Mouse (Mus musculus): ENCODE data around the gene Srp68. TPM values are rescaled to one million over a fixed set of nuclear protein-coding genes. Genes with fewer than 3 reads are reported as not detected.
A peak's percentile ranks its signal among the peaks of the same experiment; 100 is the strongest.

The Srp68 gene
- total RNA-seq, 1 experiment from 2014 or later = 56.9 TPM

- no peak for ATAC-seq (replicated peaks; ENCODE audit: low read depth, poor library complexity, severe bottlenecking)
Measured at GRCm38 (mm10) chr11:116215181-116215580, 58.8 kb downstream of the Srp68 start.

- no peak for ATAC-seq (replicated peaks; ENCODE audit: low read depth, poor library complexity, severe bottlenecking)
Measured at GRCm38 (mm10) chr11:116213877-116214510, 60.0 kb downstream of the Srp68 start.

GRCm38 (mm10) chr11:116212847-116213246 is 61.2 kb downstream of the Srp68 start:
- no peak for ATAC-seq (replicated peaks; ENCODE audit: low read depth, poor library complexity, severe bottlenecking)

GRCm38 (mm10) chr11:116210696-116211095 is 63.3 kb downstream of the Srp68 start:
- ATAC-seq (replicated peaks; ENCODE audit: low read depth, poor library complexity, severe bottlenecking) = no peak

GRCm38 (mm10) chr11:116209257-116209656 is 64.8 kb downstream of the Srp68 start:
- ATAC-seq (replicated peaks; ENCODE audit: low read depth, poor library complexity, severe bottlenecking) = no peak

- ATAC-seq (replicated peaks; ENCODE audit: low read depth, poor library complexity, severe bottlenecking) = no peak
Measured at GRCm38 (mm10) chr11:116208660-116209059, 65.4 kb downstream of the Srp68 start.

- no peak for ATAC-seq (replicated peaks; ENCODE audit: low read depth, poor library complexity, severe bottlenecking)
Measured at GRCm38 (mm10) chr11:116206678-116207077, 67.3 kb downstream of the Srp68 start.

GRCm38 (mm10) chr11:116203150-116203549 is 70.9 kb downstream of the Srp68 start:
- ATAC-seq (replicated peaks; ENCODE audit: low read depth, poor library complexity, severe bottlenecking) = no peak

- ATAC-seq (replicated peaks; ENCODE audit: low read depth, poor library complexity, severe bottlenecking) = no peak
Measured at GRCm38 (mm10) chr11:116201151-116201550, 72.9 kb downstream of the Srp68 start.

- peak; percentile 86 for ATAC-seq (replicated peaks; ENCODE audit: low read depth, poor library complexity, severe bottlenecking)
Measured at GRCm38 (mm10) chr11:116198639-116199531, 75.1 kb downstream of the Srp68 start, which contains the start of the genes Ten1 and Acox1. Gene Ten1 (plus strand): TSS chr11:116198855. Gene Acox1 (minus strand): TSS chr11:116199045.

- ATAC-seq (replicated peaks; ENCODE audit: low read depth, poor library complexity, severe bottlenecking) = no peak
Measured at GRCm38 (mm10) chr11:116198132-116198531, 75.9 kb downstream of the Srp68 start.

- no peak for ATAC-seq (replicated peaks; ENCODE audit: low read depth, poor library complexity, severe bottlenecking)
Measured at GRCm38 (mm10) chr11:116197584-116197906, 76.5 kb downstream of the Srp68 start.

- no peak for ATAC-seq (replicated peaks; ENCODE audit: low read depth, poor library complexity, severe bottlenecking)
Measured at GRCm38 (mm10) chr11:116196866-116197583, 77.0 kb downstream of the Srp68 start.

- ATAC-seq (replicated peaks; ENCODE audit: low read depth, poor library complexity, severe bottlenecking) = no peak
Measured at GRCm38 (mm10) chr11:116196336-116196735, 77.7 kb downstream of the Srp68 start.

GRCm38 (mm10) chr11:116195252-116195651 is 78.8 kb downstream of the Srp68 start:
- 0 out of 2 replicates have a peak, but pooled peaks have one; percentile 9 for ATAC-seq (replicated peaks; ENCODE audit: low read depth, poor library complexity, severe bottlenecking)

Other genes with a start within 250 kb of the Srp68 start
- 867 and 869 TPM in 2 replicates for gene H3f3b, start 246.3 kb downstream of the Srp68 start, total RNA-seq (2017)
- 15.8 and 28.5 TPM in 2 replicates for gene Unk, start 243.9 kb downstream of the Srp68 start, total RNA-seq (2017)
- 29.7 and 29.9 TPM in 2 replicates for gene Unc13d, start 196.3 kb downstream of the Srp68 start, total RNA-seq (2017)
- 26.2 and 32.7 TPM in 2 replicates for gene Wbp2, start 187.2 kb downstream of the Srp68 start, total RNA-seq (2017)
- gene Trim47, start 147.0 kb downstream of the Srp68 start, total RNA-seq (2017) = 5.8 and 11.3 TPM in 2 replicates
- gene Trim65, start 143.1 kb downstream of the Srp68 start, total RNA-seq (2017) = 9.9 and 12.5 TPM in 2 replicates
- gene Mrpl38, start 135.3 kb downstream of the Srp68 start, total RNA-seq (2017) = 38.7 and 40.5 TPM in 2 replicates
- 20.2 and 21.7 TPM in 2 replicates for gene Fbf1, start 106.1 kb downstream of the Srp68 start, total RNA-seq (2017)
- gene Ten1, start 75.4 kb downstream of the Srp68 start, total RNA-seq (2017) = 21.5 and 34.3 TPM in 2 replicates
- gene Acox1, start 75.2 kb downstream of the Srp68 start, total RNA-seq (2017) = 24.2 and 25.9 TPM in 2 replicates
- gene Evpl, start 36.1 kb downstream of the Srp68 start, total RNA-seq (2017) = 2.2 and 2.6 TPM in 2 replicates
- gene Galr2, start 6.7 kb upstream of the Srp68 start, total RNA-seq (2017) = not detected in 2 replicates
- 19.5 and 34.3 TPM in 2 replicates for gene Exoc7, start 33.0 kb upstream of the Srp68 start, total RNA-seq (2017)
- not detected in 2 replicates for gene Foxj1, start 61.2 kb upstream of the Srp68 start, total RNA-seq (2017)
- 7.0 and 9.2 TPM in 2 replicates for gene Rnf157, start 138.8 kb upstream of the Srp68 start, total RNA-seq (2017)
- gene Ubald2, start 159.9 kb upstream of the Srp68 start, total RNA-seq (2017) = 60.7 and 82.5 TPM in 2 replicates
- not detected in 2 replicates for gene Qrich2, start 192.0 kb upstream of the Srp68 start, total RNA-seq (2017)
- gene Prpsap1, start 220.0 kb upstream of the Srp68 start, total RNA-seq (2017) = 28.1 and 35.2 TPM in 2 replicates

All from common myeloid progenitor, adult 5-6 weeks (primary cell).